Mouse (Mus musculus): ENCODE measurements around the gene 1700001J03Rik.
"Not testable (repeated sequence)": the region's sequence is repeated elsewhere in the genome, so short reads cannot be mapped to it uniquely, and the experiment has no call there.

The 1700001J03Rik gene

GRCm38 (mm10) chr5:146185204-146185603, at the start of gene 1700001J03Rik:
1700001J03Rik (minus strand) TSS chr5:146185304.
- not testable (repeated sequence) for ATAC-seq (ENCODE audit: insufficient number of reproducible peaks, low FRiP score, low TSS enrichment)

GRCm38 (mm10) chr5:146234336-146234735, 49.2 kb upstream of the 1700001J03Rik start:
- no peak for ATAC-seq (ENCODE audit: insufficient number of reproducible peaks, low FRiP score, low TSS enrichment)

- no peak for ATAC-seq (ENCODE audit: insufficient number of reproducible peaks, low FRiP score, low TSS enrichment)
Observed at GRCm38 (mm10) chr5:146232816-146233215, 47.7 kb upstream of the 1700001J03Rik start.

GRCm38 (mm10) chr5:146232056-146232675, 47.1 kb upstream of the 1700001J03Rik start:
- ATAC-seq (ENCODE audit: insufficient number of reproducible peaks, low FRiP score, low TSS enrichment): no peak

GRCm38 (mm10) chr5:146231655-146231996, 46.5 kb upstream of the 1700001J03Rik start:
- no peak for ATAC-seq (ENCODE audit: insufficient number of reproducible peaks, low FRiP score, low TSS enrichment)

GRCm38 (mm10) chr5:146230864-146231654, 46.0 kb upstream of the 1700001J03Rik start, which contains the start of gene Cdk8:
Cdk8 (plus strand) TSS chr5:146231230.
- ATAC-seq (ENCODE audit: insufficient number of reproducible peaks, low FRiP score, low TSS enrichment): peak; percentile 89

GRCm38 (mm10) chr5:146229869-146230650, 45.0 kb upstream of the 1700001J03Rik start:
- no peak for ATAC-seq (ENCODE audit: insufficient number of reproducible peaks, low FRiP score, low TSS enrichment)

GRCm38 (mm10) chr5:146227496-146227895, 42.4 kb upstream of the 1700001J03Rik start:
- ATAC-seq (ENCODE audit: insufficient number of reproducible peaks, low FRiP score, low TSS enrichment): no peak

GRCm38 (mm10) chr5:146223786-146224185, 38.7 kb upstream of the 1700001J03Rik start:
- ATAC-seq (ENCODE audit: insufficient number of reproducible peaks, low FRiP score, low TSS enrichment): no peak

- ATAC-seq (ENCODE audit: insufficient number of reproducible peaks, low FRiP score, low TSS enrichment): no peak
Observed at GRCm38 (mm10) chr5:146221722-146222121, 36.6 kb upstream of the 1700001J03Rik start.

- peak; percentile 100 for ATAC-seq (ENCODE audit: insufficient number of reproducible peaks, low FRiP score, low TSS enrichment)
Observed at GRCm38 (mm10) chr5:146220879-146221714, 36.0 kb upstream of the 1700001J03Rik start, which contains the start of gene Rnf6. Rnf6 (minus strand) TSS chr5:146221555.

- peak; percentile 17; the same call in 1 of the 2 replicates for ATAC-seq (ENCODE audit: insufficient number of reproducible peaks, low FRiP score, low TSS enrichment)
Observed at GRCm38 (mm10) chr5:146220501-146220878, 35.4 kb upstream of the 1700001J03Rik start.

- ATAC-seq (ENCODE audit: insufficient number of reproducible peaks, low FRiP score, low TSS enrichment): no peak
Observed at GRCm38 (mm10) chr5:146205537-146205936, 20.4 kb upstream of the 1700001J03Rik start.

- ATAC-seq (ENCODE audit: insufficient number of reproducible peaks, low FRiP score, low TSS enrichment): no peak
Observed at GRCm38 (mm10) chr5:146203921-146204320, 18.8 kb upstream of the 1700001J03Rik start.

- no peak for ATAC-seq (ENCODE audit: insufficient number of reproducible peaks, low FRiP score, low TSS enrichment)
Observed at GRCm38 (mm10) chr5:146200580-146200979, 15.5 kb upstream of the 1700001J03Rik start.

- no peak for ATAC-seq (ENCODE audit: insufficient number of reproducible peaks, low FRiP score, low TSS enrichment)
Observed at GRCm38 (mm10) chr5:146199540-146199939, 14.4 kb upstream of the 1700001J03Rik start.

GRCm38 (mm10) chr5:146199073-146199472, 14.0 kb upstream of the 1700001J03Rik start:
- ATAC-seq (ENCODE audit: insufficient number of reproducible peaks, low FRiP score, low TSS enrichment): no peak

- ATAC-seq (ENCODE audit: insufficient number of reproducible peaks, low FRiP score, low TSS enrichment): no peak
Observed at GRCm38 (mm10) chr5:146193360-146193759, 8.3 kb upstream of the 1700001J03Rik start.

GRCm38 (mm10) chr5:146190501-146191269, 5.6 kb upstream of the 1700001J03Rik start:
- peak; percentile 91 for ATAC-seq (ENCODE audit: insufficient number of reproducible peaks, low FRiP score, low TSS enrichment)
